Comparison of ENCODE assay signal across 8 mouse cellular contexts in the genomic region with DNA sequence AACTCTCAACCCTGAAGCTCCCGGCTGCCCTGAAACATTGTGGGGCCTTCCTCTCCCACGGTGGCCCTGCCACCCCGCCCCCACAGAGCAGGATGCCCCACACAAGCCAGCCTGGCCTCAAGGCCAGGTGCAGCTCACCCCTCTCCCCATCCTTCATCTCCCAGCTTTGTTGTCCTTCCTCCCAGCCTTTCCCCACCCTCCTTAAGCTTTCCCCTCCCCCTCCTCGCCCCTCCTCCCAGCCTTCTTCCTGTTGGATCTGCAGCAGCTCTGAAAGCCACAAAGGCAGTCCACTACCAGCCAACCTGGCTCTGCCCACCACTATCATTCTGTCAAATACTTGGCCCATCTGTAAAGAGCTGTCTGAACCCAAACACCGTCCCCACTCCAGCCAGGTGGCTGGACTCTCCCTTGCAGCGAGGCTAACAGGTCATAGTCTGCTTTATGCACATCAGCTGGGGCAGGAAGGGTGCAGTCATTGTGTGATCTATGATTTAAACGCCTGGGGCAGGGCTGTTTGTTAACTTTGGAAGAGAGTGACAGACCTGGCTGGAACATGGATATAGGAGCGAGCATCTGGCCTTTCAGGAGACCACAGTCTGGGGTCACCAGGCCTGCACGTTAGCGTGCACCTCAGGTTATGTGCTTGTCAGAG.
DNase-seq lines count a peak whose midpoint lies in the region; ATAC-seq and TF ChIP-seq lines count a peak whose summit lies in the region.
"Had no signal": no experiment of that assay in that cellular context is flagged by ENCODE, and none has a peak within 500 bp of the region (broad histone marks: within the 10 kb centered on the region; RNA-seq: fewer than 3 reads in every experiment).

No protein-coding gene starts in this region.

- DNase-seq in lung, postnatal 10 days: peak; percentile 32
- DNase-seq in lung, postnatal 25 days (ENCODE audit: low spot score): no peak
- peak; percentile 31 for DNase-seq in kidney, postnatal 0 days (ENCODE audit: low spot score)
- DNase-seq in retina, embryonic 14.5 days (ENCODE audit: low spot score): peak; percentile 47
- DNase-seq in T-cell, adult 2 months (ENCODE audit: low spot score): no peak

- ATAC-seq in forebrain, embryonic 13.5 days: no peak
- ATAC-seq in kidney, postnatal 0 days (replicated peaks; ENCODE audit: low FRiP score, low read depth): peak; percentile 15; the same call in 1 of the 2 replicates
- no peak for ATAC-seq in megakaryocyte progenitor cell, adult 5-6 weeks (replicated peaks; ENCODE audit: poor library complexity)

- H3K36me3 ChIP-seq in forebrain, embryonic 13.5 days (ENCODE audit: poor library complexity, severe bottlenecking): no peaks in the 10 kb centered on the region
- H3K36me3 ChIP-seq in kidney, postnatal 0 days (ENCODE audit: insufficient read depth, low read length): no peaks in the 10 kb centered on the region

- H3K4me2 ChIP-seq in forebrain, embryonic 13.5 days: no peak overlapping the region
- H3K4me2 ChIP-seq in kidney, postnatal 0 days (ENCODE audit: low read length): no peak overlapping the region

- no peaks in the 10 kb centered on the region for H3K27me3 ChIP-seq in forebrain, embryonic 13.5 days
- no peaks in the 10 kb centered on the region for H3K27me3 ChIP-seq in kidney, postnatal 0 days (ENCODE audit: insufficient read depth, low read length)

- H3K4me1 ChIP-seq in forebrain, embryonic 13.5 days: peaks cover 25% of the 10 kb centered on the region
- H3K4me1 ChIP-seq in kidney, postnatal 0 days (replicated peaks; ENCODE audit: insufficient read depth, low read length): peaks cover 4% of the 10 kb centered on the region; the same call in 1 of the 2 replicates

- H3K9ac ChIP-seq in forebrain, embryonic 13.5 days: no peak overlapping the region
- no peak overlapping the region for H3K9ac ChIP-seq in kidney, postnatal 0 days (ENCODE audit: low read depth, low read length)

- TF ChIP-seq CTCF in kidney, postnatal 0 days (IDR thresholded peaks at IDR 0.05; ENCODE audit: low read depth): no peak

- H3K4me3 ChIP-seq in forebrain, embryonic 13.5 days: no peak overlapping the region
- no peak overlapping the region for H3K4me3 ChIP-seq in kidney, postnatal 0 days (replicated peaks; ENCODE audit: low read depth, low read length)
- H3K4me3 ChIP-seq: myocyte had no signal

- peak overlapping the region; percentile 51; the same call in 1 of the 2 replicates for H3K27ac ChIP-seq in forebrain, embryonic 13.5 days
- peak overlapping the region; percentile 72 for H3K27ac ChIP-seq in kidney, postnatal 0 days

- H3K9me3 ChIP-seq in forebrain, embryonic 13.5 days (replicated peaks): no peaks in the 10 kb centered on the region
- no peaks in the 10 kb centered on the region for H3K9me3 ChIP-seq in kidney, postnatal 0 days (replicated peaks; ENCODE audit: low read length)

- WGBS in forebrain, embryonic 13.5 days: 55% methylated on average over 9 of the region's 10 CpGs
- WGBS in kidney, postnatal 0 days: 42% methylated on average over 10 of the region's 10 CpGs

Comparison
In these comparisons a context has a peak if more than half of its experiments do, and no peak if none do; other contexts are left out.
1. DNase-seq: peak in lung, postnatal 10 days (single experiment), kidney, postnatal 0 days (single experiment) and retina, embryonic 14.5 days (single experiment); none in lung, postnatal 25 days (single experiment) and T-cell, adult 2 months (single experiment).